Mouse (Mus musculus) lung, embryonic 16.5 days (tissue): ENCODE measurements at regions not wholly inside any gene's neighbourhood (a gene's known extent, or its start where the extent isn't known, plus 50 kb on each side); places are given as distances from the start of the nearest gene placed in this dataset.

Source experiments
- ATAC-seq: fragments of 200-750 bp; cut with Nextera tagmentation; 2 replicates; pipeline ENCODE4 v1.8.0; 2017; ENCODE audit warnings: low read depth, mild to moderate bottlenecking, moderate library complexity
- H3K27ac ChIP-seq: fragments of 300-500 bp; sonication (generic); 2 replicates; pipeline ENCODE4 v1.5.1; 2014; ENCODE audit warnings: mild to moderate bottlenecking, control low read depth, low read length
- H3K27me3 ChIP-seq: fragments of 300-500 bp; sonication (generic); 2 replicates; pipeline ENCODE4 v1.6.1; 2014; ENCODE audit warnings: low read depth, low read length, mixed read lengths; ENCODE audit not compliant: control insufficient read depth, insufficient read depth
- H3K36me3 ChIP-seq: fragments of 300-500 bp; sonication (generic); 2 replicates; pipeline ENCODE4 v1.6.1; 2014; ENCODE audit warnings: low read length; ENCODE audit not compliant: control insufficient read depth, insufficient read depth
- H3K4me1 ChIP-seq: fragments of 300-500 bp; sonication (generic); replicated peaks from 2 replicates; pipeline ENCODE4 v1.6.1; 2014; ENCODE audit warnings: low read length, mixed read lengths; ENCODE audit not compliant: control insufficient read depth, insufficient read depth
- H3K4me2 ChIP-seq: fragments of 300-500 bp; sonication (generic); 2 replicates; pipeline ENCODE4 v1.6.1; 2014; ENCODE audit warnings: low read depth, low read length, control low read depth
- H3K4me3 ChIP-seq: fragments of 300-500 bp; sonication (generic); 2 replicates; pipeline ENCODE4 v1.5.1; 2014; ENCODE audit warnings: mild to moderate bottlenecking, low read length, control low read depth
- H3K9ac ChIP-seq: fragments of 300-500 bp; sonication (generic); 2 replicates; pipeline ENCODE4 v1.6.1; 2014; ENCODE audit warnings: low read length, control low read depth
- H3K9me3 ChIP-seq: fragments of 300-500 bp; sonication (generic); 2 replicates; pipeline ENCODE4 v1.6.1; 2016; ENCODE audit warnings: low read length; ENCODE audit not compliant: control insufficient read depth
- WGBS: fragments of 180-500 bp; shearing (Covaris S2); extraction: QIAGEN DNeasy Blood & Tissue Kit; methylation state at CpG from one replicate; pipeline ENCODE4 v1.1.7; 2014; 5-methylcytosine and 5-hydroxymethylcytosine counted together

GRCm38 (mm10) chr14:102891552-102891951 is 90.9 kb downstream of the Kctd12 start:
- no peak overlapping the region for H3K27ac ChIP-seq
- H3K4me1 ChIP-seq, result no peaks in the 10 kb centered on the region
- H3K9me3 ChIP-seq, result no peaks in the 10 kb centered on the region
- no peak overlapping the region for H3K9ac ChIP-seq
- no peak overlapping the region for H3K4me3 ChIP-seq
- no peak overlapping the region for H3K4me2 ChIP-seq
- ATAC-seq, result no peak
- 57% methylated on average over 4 of the region's 4 CpGs for WGBS
- no peaks in the 10 kb centered on the region for H3K27me3 ChIP-seq
- H3K36me3 ChIP-seq, result no peaks in the 10 kb centered on the region

- no peak overlapping the region for H3K4me2 ChIP-seq
- no peak overlapping the region for H3K27ac ChIP-seq
- no peaks in the 10 kb centered on the region for H3K27me3 ChIP-seq
- peaks cover 7% of the 10 kb centered on the region for H3K4me1 ChIP-seq
- ATAC-seq, result no peak
- H3K36me3 ChIP-seq, result no peaks in the 10 kb centered on the region
- H3K4me3 ChIP-seq, result no peak overlapping the region
- H3K9me3 ChIP-seq, result no peaks in the 10 kb centered on the region
- WGBS, result 92% methylated on average over 2 of the region's 2 CpGs
- H3K9ac ChIP-seq, result no peak overlapping the region
These were observed 97.2 kb downstream of the Kctd12 start for GRCm38 (mm10) chr14:102885240-102885598.

- no peak overlapping the region for H3K4me3 ChIP-seq
- no peaks in the 10 kb centered on the region for H3K27me3 ChIP-seq
- H3K4me2 ChIP-seq, result no peak overlapping the region
- no peak overlapping the region for H3K9ac ChIP-seq
- no peaks in the 10 kb centered on the region for H3K36me3 ChIP-seq
- no peaks in the 10 kb centered on the region for H3K9me3 ChIP-seq
- peaks cover 7% of the 10 kb centered on the region for H3K4me1 ChIP-seq
- no peak overlapping the region for H3K27ac ChIP-seq
- no peak for ATAC-seq
- 76% methylated on average over 10 of the region's 10 CpGs for WGBS
These were observed 97.7 kb downstream of the Kctd12 start for GRCm38 (mm10) chr14:102884539-102885239.

GRCm38 (mm10) chr14:102883344-102884122 is 98.9 kb downstream of the Kctd12 start:
- Histone ChIP-seq H3K9me3 (no peaks in the 10 kb centered on the region), H3K4me3 (no peak overlapping the region), H3K9ac (no peak overlapping the region), H3K27me3 (no peaks in the 10 kb centered on the region), H3K4me2 (no peak overlapping the region), H3K36me3 (no peaks in the 10 kb centered on the region), H3K27ac (no peak overlapping the region), H3K4me1 (peaks cover 7% of the 10 kb centered on the region)
- ATAC-seq, result peak; percentile 84
- 79% methylated on average over 15 of the region's 15 CpGs for WGBS

DNA sequence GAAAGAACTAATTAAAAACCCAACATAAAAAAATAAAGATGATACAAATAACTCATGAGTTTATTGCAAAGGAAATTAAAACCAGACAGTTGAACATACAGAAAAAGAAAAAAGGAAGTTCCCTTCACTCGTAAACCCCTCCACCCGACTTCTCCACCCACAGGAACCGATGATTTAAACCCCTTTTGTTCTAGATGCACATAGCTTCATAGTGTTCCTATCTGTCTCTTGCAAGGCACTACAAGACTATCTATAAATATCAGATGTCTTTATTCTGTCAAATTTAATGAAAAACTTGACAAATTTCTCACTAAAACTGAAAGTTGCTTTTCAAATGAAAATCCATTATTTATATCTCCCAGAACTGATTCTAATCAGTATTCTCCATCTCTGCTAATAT is 100.2 kb downstream of the Kctd12 start:
- no peaks in the 10 kb centered on the region for H3K27me3 ChIP-seq
- no peaks in the 10 kb centered on the region for H3K9me3 ChIP-seq
- H3K27ac ChIP-seq, result no peak overlapping the region
- no peak overlapping the region for H3K9ac ChIP-seq
- H3K4me2 ChIP-seq, result no peak overlapping the region
- H3K4me3 ChIP-seq, result no peak overlapping the region
- WGBS, result 81% methylated on average over 3 of the region's 3 CpGs
- no peaks in the 10 kb centered on the region for H3K36me3 ChIP-seq
- ATAC-seq, result no peak
- peaks cover 7% of the 10 kb centered on the region for H3K4me1 ChIP-seq

DNA sequence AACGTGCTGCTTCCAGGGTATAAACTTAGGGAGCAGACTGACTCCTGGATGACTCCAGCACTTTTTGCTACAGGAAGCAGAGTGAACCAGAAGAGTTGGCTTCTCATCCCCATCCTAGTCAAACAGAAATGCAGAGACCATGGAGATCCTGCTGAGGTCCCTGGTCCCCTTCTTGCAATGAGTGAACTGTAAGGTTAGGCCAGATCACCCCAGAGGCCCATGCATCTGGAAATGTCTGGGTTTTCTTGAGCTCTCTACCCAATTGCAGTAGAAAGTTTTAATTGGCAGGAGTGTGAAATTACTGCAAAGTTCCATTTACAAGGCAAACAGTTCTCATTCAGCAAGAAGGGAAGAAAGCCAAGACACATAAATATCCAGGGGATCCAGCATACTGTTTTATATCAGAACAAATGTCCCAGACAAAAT is 101.8 kb downstream of the Kctd12 start:
- peaks cover 7% of the 10 kb centered on the region for H3K4me1 ChIP-seq
- H3K27me3 ChIP-seq, result no peaks in the 10 kb centered on the region
- ATAC-seq, result peak; percentile 41
- no peaks in the 10 kb centered on the region for H3K9me3 ChIP-seq
- no peak overlapping the region for H3K27ac ChIP-seq
- H3K36me3 ChIP-seq, result no peaks in the 10 kb centered on the region
- no peak overlapping the region for H3K9ac ChIP-seq
- H3K4me3 ChIP-seq, result no peak overlapping the region
- H3K4me2 ChIP-seq, result no peak overlapping the region
- WGBS, result 47% methylated on average over 1 of the region's 1 CpGs

- 89% methylated on average over 6 of the region's 6 CpGs for WGBS
- H3K4me3 ChIP-seq, result no peak overlapping the region
- peaks cover 7% of the 10 kb centered on the region for H3K4me1 ChIP-seq
- no peak for ATAC-seq
- no peak overlapping the region for H3K27ac ChIP-seq
- H3K4me2 ChIP-seq, result no peak overlapping the region
- no peak overlapping the region for H3K9ac ChIP-seq
- H3K27me3 ChIP-seq, result no peaks in the 10 kb centered on the region
- H3K9me3 ChIP-seq, result no peaks in the 10 kb centered on the region
- H3K36me3 ChIP-seq, result no peaks in the 10 kb centered on the region
These were observed 103.9 kb downstream of the Kctd12 start for GRCm38 (mm10) chr14:102878572-102878971.

DNA sequence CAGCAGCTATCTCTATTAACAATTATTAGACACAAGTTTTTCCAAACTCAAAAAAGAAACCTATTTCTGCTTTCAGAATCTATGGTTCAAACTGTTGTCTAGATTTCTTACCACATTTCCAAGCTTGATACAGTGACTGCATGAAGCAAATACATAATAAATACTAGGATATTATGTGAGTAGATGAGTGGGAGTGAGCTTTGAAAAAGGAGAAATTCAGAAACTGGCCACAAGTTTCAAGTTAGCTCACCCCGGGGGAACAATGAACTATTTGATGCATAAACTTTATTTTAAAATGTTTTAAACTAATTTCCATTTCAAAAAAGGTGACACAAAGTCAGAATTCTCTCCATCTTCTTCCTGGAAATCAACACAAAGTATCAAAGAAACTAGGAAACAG is 114.3 kb downstream of the Kctd12 start:
- WGBS, result 76% methylated on average over 1 of the region's 1 CpGs
- no peaks in the 10 kb centered on the region for H3K4me1 ChIP-seq
- H3K4me3 ChIP-seq, result no peak overlapping the region
- no peaks in the 10 kb centered on the region for H3K9me3 ChIP-seq
- H3K36me3 ChIP-seq, result no peaks in the 10 kb centered on the region
- no peaks in the 10 kb centered on the region for H3K27me3 ChIP-seq
- H3K9ac ChIP-seq, result no peak overlapping the region
- no peak overlapping the region for H3K4me2 ChIP-seq
- ATAC-seq, result no peak
- H3K27ac ChIP-seq, result no peak overlapping the region

- Histone ChIP-seq H3K4me2 (no peak overlapping the region), H3K4me1 (no peaks in the 10 kb centered on the region), H3K4me3 (no peak overlapping the region), H3K9ac (no peak overlapping the region), H3K27me3 (no peaks in the 10 kb centered on the region), H3K36me3 (no peaks in the 10 kb centered on the region), H3K27ac (no peak overlapping the region), H3K9me3 (no peaks in the 10 kb centered on the region)
- no peak for ATAC-seq
- 78% methylated on average over 2 of the region's 2 CpGs for WGBS
These were observed 114.7 kb downstream of the Kctd12 start for GRCm38 (mm10) chr14:102867697-102868096.
